Mouse (Mus musculus): ENCODE results near the gene Gm9958.

Gene Gm9958

GRCm38 (mm10) chr5:90367067-90367303 lies at the start of gene Gm9958:
Gene Gm9958, plus strand, starts transcription at chr5:90367204.
- DNase-seq (ENCODE audit: extremely low read depth, low read depth, low spot score), result no peak

- no peak for DNase-seq (ENCODE audit: extremely low read depth, low read depth, low spot score)
Measured at GRCm38 (mm10) chr5:90331071-90331470, 35.9 kb upstream of the Gm9958 start.

- no peak for DNase-seq (ENCODE audit: extremely low read depth, low read depth, low spot score)
Measured at GRCm38 (mm10) chr5:90332478-90332877, 34.5 kb upstream of the Gm9958 start.

- no peak for DNase-seq (ENCODE audit: extremely low read depth, low read depth, low spot score)
Measured at GRCm38 (mm10) chr5:90338177-90339091, 28.6 kb upstream of the Gm9958 start.

- DNase-seq (ENCODE audit: extremely low read depth, low read depth, low spot score), result no peak
Measured at GRCm38 (mm10) chr5:90339129-90339952, 27.7 kb upstream of the Gm9958 start.

GRCm38 (mm10) chr5:90339953-90340343 lies 27.1 kb upstream of the Gm9958 start:
- no peak for DNase-seq (ENCODE audit: extremely low read depth, low read depth, low spot score)

- DNase-seq (ENCODE audit: extremely low read depth, low read depth, low spot score), result no peak
Measured at GRCm38 (mm10) chr5:90340847-90341246, 26.2 kb upstream of the Gm9958 start.

GRCm38 (mm10) chr5:90346877-90347276 lies 20.1 kb upstream of the Gm9958 start:
- DNase-seq (ENCODE audit: extremely low read depth, low read depth, low spot score), result no peak

- DNase-seq (ENCODE audit: extremely low read depth, low read depth, low spot score), result no peak
Measured at GRCm38 (mm10) chr5:90353552-90354317, 13.3 kb upstream of the Gm9958 start.

GRCm38 (mm10) chr5:90355824-90356223 lies 11.2 kb upstream of the Gm9958 start:
- DNase-seq (ENCODE audit: extremely low read depth, low read depth, low spot score), result no peak

- no peak for DNase-seq (ENCODE audit: extremely low read depth, low read depth, low spot score)
Measured at GRCm38 (mm10) chr5:90364526-90364925, 2.5 kb upstream of the Gm9958 start.

- DNase-seq (ENCODE audit: extremely low read depth, low read depth, low spot score), result no peak
Measured at GRCm38 (mm10) chr5:90365141-90365951, 1.7 kb upstream of the Gm9958 start.

GRCm38 (mm10) chr5:90366121-90367066 lies 610 bp upstream of the Gm9958 start, which contains the start of gene Ankrd17:
Gene Ankrd17, minus strand, starts transcription at chr5:90366577.
- no peak for DNase-seq (ENCODE audit: extremely low read depth, low read depth, low spot score)

- DNase-seq (ENCODE audit: extremely low read depth, low read depth, low spot score), result no peak
Measured at GRCm38 (mm10) chr5:90370401-90370800, 3.4 kb downstream of the Gm9958 start.

GRCm38 (mm10) chr5:90373708-90374107 lies 6.7 kb downstream of the Gm9958 start:
- no peak for DNase-seq (ENCODE audit: extremely low read depth, low read depth, low spot score)

- no peak for DNase-seq (ENCODE audit: extremely low read depth, low read depth, low spot score)
Measured at GRCm38 (mm10) chr5:90381458-90381857, 14.5 kb downstream of the Gm9958 start.

GRCm38 (mm10) chr5:90383080-90383479 lies 16.1 kb downstream of the Gm9958 start:
- no peak for DNase-seq (ENCODE audit: extremely low read depth, low read depth, low spot score)

- DNase-seq (ENCODE audit: extremely low read depth, low read depth, low spot score), result no peak
Measured at GRCm38 (mm10) chr5:90393764-90394163, 26.8 kb downstream of the Gm9958 start.

- no peak for DNase-seq (ENCODE audit: extremely low read depth, low read depth, low spot score)
Measured at GRCm38 (mm10) chr5:90394322-90394721, 27.3 kb downstream of the Gm9958 start.
